In the genomic region with DNA sequence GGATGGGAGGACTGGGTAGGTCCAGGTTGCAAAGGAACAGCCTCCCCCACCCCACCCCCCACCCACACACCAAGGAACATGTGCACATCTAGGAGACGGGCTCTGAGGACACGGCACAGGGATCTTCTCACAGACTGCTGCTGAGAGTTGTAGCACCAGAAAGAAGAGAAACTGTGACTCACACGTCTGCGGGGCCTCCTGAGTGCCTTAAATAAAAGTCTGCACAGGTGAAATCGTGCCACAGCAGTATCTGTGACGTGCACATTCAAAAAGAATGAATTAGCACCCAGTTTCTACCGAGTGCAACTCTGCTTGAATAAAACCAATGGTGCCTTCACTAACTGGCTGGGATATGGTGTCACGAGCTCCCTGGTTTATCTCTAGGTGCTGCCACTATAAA, we compare ENCODE assay signal across 21 mouse cellular contexts.
DNase-seq lines count a peak whose midpoint lies in the region; ATAC-seq lines count a peak whose summit lies in the region.
"Had no signal": no experiment of that assay in that cellular context is flagged by ENCODE, and none has a peak within 500 bp of the region (broad histone marks: within the 10 kb centered on the region; RNA-seq: fewer than 3 reads in every experiment).

No protein-coding gene starts in this region.

- no peak for ATAC-seq in heart, embryonic 11.5 days (replicated peaks; ENCODE audit: insufficient number of reproducible peaks, low FRiP score, low TSS enrichment)
- ATAC-seq in midbrain, embryonic 15.5 days (replicated peaks): no peak
- ATAC-seq in megakaryocyte progenitor cell, adult 5-6 weeks (replicated peaks; ENCODE audit: poor library complexity): no peak
- ATAC-seq: forebrain, embryonic 13.5 days; forebrain, postnatal 0 days; hindbrain, embryonic 16.5 days; intestine, embryonic 15.5 days had no signal

- no peaks in the 10 kb centered on the region for H3K9me3 ChIP-seq in heart, embryonic 11.5 days (replicated peaks; ENCODE audit: control insufficient read depth, low read length)
- no peaks in the 10 kb centered on the region for H3K9me3 ChIP-seq in midbrain, embryonic 15.5 days
- H3K9me3 ChIP-seq: embryonic facial prominence, embryonic 13.5 days; forebrain, embryonic 13.5 days; heart, embryonic 12.5 days; intestine, embryonic 15.5 days had no signal

- peak; percentile 53 for DNase-seq in heart, adult 11 months
- DNase-seq in right cerebral cortex, postnatal 36 days (ENCODE audit: low spot score in 2 of 2): peak; percentile 45 to 58
- no peak for DNase-seq in right cerebral cortex, postnatal 10 days (ENCODE audit: low spot score in 2 of 2)
- peak; percentile 40 for DNase-seq in induced T-regulatory cell, adult 2 months (ENCODE audit: low read depth)
- no peak for DNase-seq in cerebellum, adult 9-10 months
- DNase-seq: adrenal gland, postnatal 10 days; cerebellum, adult 11-12 months; cerebellum, adult 9-11 months; cerebellum, postnatal 36 days; forebrain, postnatal 0 days; gastrocnemius, postnatal 10 days; heart, adult 2 months had no signal

- no peak overlapping the region for H3K4me2 ChIP-seq in heart, embryonic 11.5 days
- H3K4me2 ChIP-seq in midbrain, embryonic 15.5 days: no peak overlapping the region
- H3K4me2 ChIP-seq: embryonic facial prominence, embryonic 13.5 days; forebrain, embryonic 13.5 days; heart, embryonic 12.5 days; intestine, embryonic 15.5 days had no signal

- no peaks in the 10 kb centered on the region for H3K27me3 ChIP-seq in heart, embryonic 11.5 days (ENCODE audit: control insufficient read depth, insufficient read depth, low read length)
- no peaks in the 10 kb centered on the region for H3K27me3 ChIP-seq in midbrain, embryonic 15.5 days (replicated peaks)
- H3K27me3 ChIP-seq: forebrain, embryonic 13.5 days; heart, embryonic 12.5 days; intestine, embryonic 15.5 days had no signal

- H3K4me1 ChIP-seq in heart, embryonic 11.5 days (ENCODE audit: control insufficient read depth, insufficient read depth, low read length): no peaks in the 10 kb centered on the region
- peaks cover 16% of the 10 kb centered on the region for H3K4me1 ChIP-seq in midbrain, embryonic 15.5 days
- H3K4me1 ChIP-seq: heart, embryonic 12.5 days; intestine, embryonic 15.5 days had no signal

- no peak overlapping the region for H3K27ac ChIP-seq in heart, embryonic 11.5 days (ENCODE audit: low read depth, low read length)
- H3K27ac ChIP-seq in midbrain, embryonic 15.5 days: no peak overlapping the region
- H3K27ac ChIP-seq: embryonic facial prominence, embryonic 13.5 days; forebrain, embryonic 13.5 days; heart, adult 2 months; intestine, embryonic 15.5 days had no signal

- no peak overlapping the region for H3K9ac ChIP-seq in heart, embryonic 11.5 days (ENCODE audit: low read depth, low read length)
- H3K9ac ChIP-seq in midbrain, embryonic 15.5 days: no peak overlapping the region
- H3K9ac ChIP-seq: embryonic facial prominence, embryonic 13.5 days; forebrain, embryonic 13.5 days; forebrain, postnatal 0 days; heart, embryonic 12.5 days; intestine, embryonic 15.5 days had no signal

- no peak overlapping the region for H3K4me3 ChIP-seq in heart, embryonic 11.5 days (ENCODE audit: low read depth, low read length)
- H3K4me3 ChIP-seq in midbrain, embryonic 15.5 days: no peak overlapping the region
- H3K4me3 ChIP-seq: embryonic facial prominence, embryonic 13.5 days; forebrain, embryonic 13.5 days; heart, adult 2 months; heart, embryonic 12.5 days; intestine, embryonic 15.5 days had no signal

- H3K36me3 ChIP-seq in heart, embryonic 11.5 days (ENCODE audit: control insufficient read depth, insufficient read depth, low read length): no peaks in the 10 kb centered on the region
- no peaks in the 10 kb centered on the region for H3K36me3 ChIP-seq in midbrain, embryonic 15.5 days (replicated peaks)
- H3K36me3 ChIP-seq: embryonic facial prominence, embryonic 13.5 days; G1E; intestine, embryonic 15.5 days had no signal

- WGBS in heart, embryonic 11.5 days (ENCODE audit: insufficient replicate concordance): 85% methylated on average over 8 of the region's 8 CpGs
- 93% methylated on average over 8 of the region's 8 CpGs for WGBS in midbrain, embryonic 15.5 days

Comparison
In these comparisons a context has a peak if more than half of its experiments do, and no peak if none do; other contexts are left out.
1. DNase-seq: peak in heart, adult 11 months (single experiment), right cerebral cortex, postnatal 36 days (2 of 2) and induced T-regulatory cell, adult 2 months (single experiment); none in right cerebral cortex, postnatal 10 days (0 of 2) and cerebellum, adult 9-10 months (single experiment).